Mouse (Mus musculus) mouse trophoblast stem cell (cell line): ENCODE results near the gene Slc27a3.
"Not testable (repeated sequence)": the region's sequence is repeated elsewhere in the genome, so short reads cannot be mapped to it uniquely, and the experiment has no call there.

ENCODE experiments used
- in situ Hi-C, 2 experiments: fragments of 300-500 bp; cut with MseI, MboI; formaldehyde crosslinking; loops; 2 replicates in 1 of 2; 3 replicates in 1 of 2; pipeline ENCODE4 v1.15.1; 2025

Gene Slc27a3

GRCm38 (mm10) chr3:90347847-90348246 lies 41.9 kb downstream of the Slc27a3 start:
- in situ Hi-C loops: no loop called here

GRCm38 (mm10) chr3:90342853-90343252 lies 46.9 kb downstream of the Slc27a3 start:
- in situ Hi-C loops: not testable (repeated sequence)

- in situ Hi-C loops: no loop called here
These were observed 49.6 kb downstream of the Slc27a3 start for GRCm38 (mm10) chr3:90340177-90340576.

- in situ Hi-C loops: no loop called here
These were observed 51.5 kb downstream of the Slc27a3 start for GRCm38 (mm10) chr3:90338190-90338589.

GRCm38 (mm10) chr3:90335517-90335916 lies 54.2 kb downstream of the Slc27a3 start:
- in situ Hi-C loops: no loop called here
